Mouse (Mus musculus) hindbrain, embryonic 11.5 days (tissue): ENCODE results near the gene Adm2. TPM values are rescaled to one million over a fixed set of nuclear protein-coding genes. Genes with fewer than 3 reads are reported as not detected.

Experiments used
- ATAC-seq: fragments of 200-750 bp; cut with Nextera tagmentation; 2 replicates; pipeline ENCODE4 v1.8.0; 2017; ENCODE audit warnings: mild to moderate bottlenecking, moderate TSS enrichment, moderate library complexity; ENCODE audit not compliant: low FRiP score
- DNase-seq: peaks from one replicate; pipeline ENCODE4 v3.0.0-alpha.2; 2015; ENCODE audit warnings: low spot score
- H3K27ac ChIP-seq: fragments of 300-500 bp; sonication (generic); 2 replicates; pipeline ENCODE4 v1.5.1; 2014; ENCODE audit warnings: mild to moderate bottlenecking, low read depth, low read length
- H3K27me3 ChIP-seq: fragments of 300-500 bp; sonication (generic); 2 replicates; pipeline ENCODE4 v1.6.1; 2014; ENCODE audit warnings: mild to moderate bottlenecking, low read length, moderate library complexity, mixed read lengths; ENCODE audit not compliant: control insufficient read depth, insufficient read depth
- H3K36me3 ChIP-seq: fragments of 300-500 bp; sonication (generic); 2 replicates; pipeline ENCODE4 v1.6.1; 2014; ENCODE audit warnings: mild to moderate bottlenecking, low read length, moderate library complexity, mixed read lengths; ENCODE audit not compliant: control insufficient read depth, insufficient read depth
- H3K4me1 ChIP-seq: fragments of 300-500 bp; sonication (generic); replicated peaks from 2 replicates; pipeline ENCODE4 v1.6.1; 2014; ENCODE audit warnings: low read length, mixed read lengths; ENCODE audit not compliant: control insufficient read depth, insufficient read depth
- H3K4me2 ChIP-seq: fragments of 300-500 bp; sonication (generic); replicated peaks from 2 replicates; pipeline ENCODE4 v1.6.1; 2014; ENCODE audit warnings: mild to moderate bottlenecking, low read depth, low read length
- H3K4me3 ChIP-seq: fragments of 300-500 bp; sonication (generic); 2 replicates; pipeline ENCODE4 v1.5.1; 2014; ENCODE audit warnings: low read depth, low read length
- H3K9ac ChIP-seq: fragments of 300-500 bp; sonication (generic); 2 replicates; pipeline ENCODE4 v1.6.1; 2014; ENCODE audit warnings: low read depth, low read length
- H3K9me3 ChIP-seq: fragments of 300-500 bp; sonication (generic); 2 replicates; pipeline ENCODE4 v1.6.1; 2016; ENCODE audit warnings: low read length; ENCODE audit not compliant: control insufficient read depth
- WGBS: fragments of 180-500 bp; shearing (Covaris S2); extraction: QIAGEN DNeasy Blood & Tissue Kit; methylation state at CpG from one replicate; pipeline ENCODE4 v1.1.7; 2014; 5-methylcytosine and 5-hydroxymethylcytosine counted together
- polyA plus RNA-seq: library from polyadenylated mRNA; unstranded; fragments of >200 nt; fragmentation: Nextera tagmentation; extraction: Ambion mirVana; gene quantifications from 2 replicates; pipeline ENCODE4 v1.2.1, GENCODE M21; 2014

Gene Adm2
- polyA plus RNA-seq, 1 experiment from 2014 or later: 0.12 TPM

DNA sequence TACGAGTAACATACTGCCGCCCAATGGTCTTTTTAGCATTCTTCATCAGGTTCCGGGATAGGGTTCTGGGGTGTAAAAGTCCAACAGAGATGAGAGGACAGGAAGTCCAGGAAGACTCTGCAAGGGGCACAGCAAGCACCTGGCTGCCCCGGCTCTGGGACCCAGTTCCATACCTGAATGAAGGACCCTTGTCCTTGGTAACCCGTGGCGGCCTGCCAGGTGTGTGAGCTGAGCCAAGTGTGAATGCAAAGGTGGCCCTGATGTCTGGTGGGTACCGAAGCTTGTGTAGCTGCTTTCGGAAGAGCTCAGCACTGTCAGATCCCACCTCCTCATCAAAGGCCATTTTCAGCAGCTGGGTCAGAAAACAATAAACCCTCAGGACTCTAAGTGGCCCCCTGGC is 21.9 kb upstream of the Adm2 start:
- H3K36me3 ChIP-seq: peaks cover 17% of the 10 kb centered on the region

DNA sequence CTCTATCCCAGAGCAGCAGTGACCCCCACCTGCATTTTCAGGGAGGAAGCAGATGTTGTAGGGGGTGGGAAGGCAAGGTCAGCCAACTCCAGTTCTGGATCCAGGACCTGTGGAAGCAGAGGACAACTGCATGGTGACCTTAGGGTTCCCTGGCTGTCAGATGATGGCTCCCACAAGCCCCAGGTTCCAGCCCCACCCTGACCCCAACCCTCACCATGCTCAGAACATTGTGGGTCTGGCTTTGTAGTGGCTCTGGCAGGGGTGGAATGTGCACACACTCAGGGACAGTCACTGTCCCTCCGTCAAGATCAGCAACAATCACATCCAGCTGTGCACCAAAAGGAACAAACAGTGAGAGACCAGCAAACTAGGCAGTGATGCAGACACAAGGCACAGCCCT is 16.6 kb upstream of the Adm2 start:
- Histone ChIP-seq H3K27ac (no peak overlapping the region), H3K9ac (no peak overlapping the region), H3K4me3 (no peak overlapping the region), H3K4me2 (no peak overlapping the region), H3K9me3 (no peaks in the 10 kb centered on the region), H3K36me3 (peaks cover 7% of the 10 kb centered on the region), H3K27me3 (no peaks in the 10 kb centered on the region), H3K4me1 (no peaks in the 10 kb centered on the region)
- ATAC-seq (no peak), DNase-seq (no peak)
- 77% methylated on average over 1 of the region's 1 CpGs for WGBS

More for the DNA sequence above, 21.9 kb upstream of the Adm2 start:
- H3K9ac ChIP-seq: no peak overlapping the region
- no peak overlapping the region for H3K4me2 ChIP-seq
- no peak overlapping the region for H3K4me3 ChIP-seq
- H3K27ac ChIP-seq: no peak overlapping the region
- 97% methylated on average over 8 of the region's 8 CpGs for WGBS
- ATAC-seq (no peak), DNase-seq (no peak)
- H3K4me1 ChIP-seq: no peaks in the 10 kb centered on the region
- H3K9me3 ChIP-seq: no peaks in the 10 kb centered on the region
- no peaks in the 10 kb centered on the region for H3K27me3 ChIP-seq

DNA sequence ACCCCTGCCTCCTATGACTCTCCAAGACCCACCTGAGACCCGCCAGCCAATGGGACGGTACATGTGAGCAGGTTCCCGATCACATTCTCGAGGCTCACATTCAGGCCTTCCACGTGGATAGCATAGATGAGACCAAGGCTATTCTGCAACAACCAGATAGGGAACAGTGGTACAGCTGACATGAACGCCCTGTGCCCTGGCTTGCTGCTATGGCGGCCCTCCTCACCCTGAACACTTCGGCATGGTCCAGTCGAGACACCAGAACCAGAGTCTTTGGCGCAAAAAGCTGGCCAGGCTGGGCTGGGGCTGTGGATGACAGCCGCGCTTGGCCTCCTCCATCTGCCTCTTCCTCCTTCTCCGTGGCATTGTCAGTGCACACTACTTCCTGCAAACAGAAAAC is 15.1 kb upstream of the Adm2 start:
- Histone ChIP-seq H3K36me3 (peaks cover 3% of the 10 kb centered on the region), H3K4me3 (no peak overlapping the region), H3K4me2 (no peak overlapping the region), H3K4me1 (no peaks in the 10 kb centered on the region), H3K27me3 (no peaks in the 10 kb centered on the region), H3K9ac (no peak overlapping the region), H3K27ac (no peak overlapping the region), H3K9me3 (no peaks in the 10 kb centered on the region)
- WGBS: 93% methylated on average over 13 of the region's 13 CpGs
- ATAC-seq: no peak
- no peak for DNase-seq

DNA sequence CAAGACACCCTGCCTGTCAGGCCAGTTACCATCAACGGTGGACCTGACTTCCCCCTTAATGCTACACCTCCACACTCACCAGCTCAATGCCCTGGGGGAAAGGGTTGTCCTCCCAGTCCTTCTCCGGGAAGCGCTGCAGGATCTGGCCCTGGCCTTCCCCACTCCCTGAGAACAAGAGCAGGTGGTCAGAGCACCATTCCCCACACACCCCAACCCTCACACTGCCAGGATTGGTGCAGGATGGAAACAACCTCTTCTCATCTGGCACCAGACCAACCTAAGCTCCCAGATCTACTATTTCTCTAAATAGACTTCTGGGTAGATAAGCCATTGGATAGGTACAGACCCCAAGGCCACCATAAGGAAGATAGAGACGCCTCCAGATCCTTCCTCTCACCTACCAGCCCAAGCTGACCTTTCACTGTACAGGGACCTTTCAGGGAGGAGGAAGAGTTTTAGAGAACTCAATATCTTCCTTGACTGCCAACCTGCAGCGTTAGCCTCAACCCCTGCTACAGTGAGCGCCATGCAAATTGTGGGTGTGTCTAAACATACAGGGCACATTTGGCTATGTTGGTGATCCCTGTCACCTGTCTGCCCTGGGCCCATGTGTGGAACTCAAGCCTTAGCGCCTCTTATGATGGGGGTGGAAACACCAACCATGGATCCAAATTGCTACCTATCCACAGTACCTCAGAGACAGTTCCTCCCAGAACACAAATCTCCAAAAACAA is 13.9 kb upstream of the Adm2 start:
- H3K4me1 ChIP-seq: no peaks in the 10 kb centered on the region; the same call in 1 of the 2 replicates
- H3K9me3 ChIP-seq: no peaks in the 10 kb centered on the region
- H3K27me3 ChIP-seq: no peaks in the 10 kb centered on the region
- no peak overlapping the region for H3K27ac ChIP-seq
- H3K36me3 ChIP-seq: no peaks in the 10 kb centered on the region
- no peak overlapping the region for H3K4me2 ChIP-seq
- WGBS: 92% methylated on average over 7 of the region's 7 CpGs
- DNase-seq (no peak), ATAC-seq (no peak)
- no peak overlapping the region for H3K9ac ChIP-seq
- no peak overlapping the region for H3K4me3 ChIP-seq

DNA sequence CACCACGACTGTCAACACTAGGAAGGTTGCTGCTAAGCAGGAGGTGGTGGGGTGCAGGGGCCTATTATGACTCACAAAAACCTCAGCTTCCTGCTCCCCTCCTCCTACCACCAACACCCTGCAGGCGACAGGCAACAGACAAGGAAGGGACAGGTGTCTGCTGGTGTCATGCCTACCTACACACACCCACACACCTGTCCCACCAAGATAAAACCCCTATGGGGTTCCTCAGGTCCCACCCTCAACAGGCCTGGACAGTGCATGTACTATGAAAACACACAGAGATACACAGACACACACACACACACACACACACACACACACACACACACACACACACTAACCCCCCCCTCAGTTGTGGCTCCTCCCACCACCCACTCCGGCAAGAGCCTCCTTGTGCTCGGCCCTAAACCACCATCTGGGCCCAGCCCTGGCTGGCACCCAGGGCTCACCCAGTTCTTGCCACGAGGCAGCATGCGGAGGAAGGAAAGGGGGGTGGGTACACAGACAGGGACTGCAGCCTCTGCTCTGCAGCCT is 12.5 kb upstream of the Adm2 start:
- H3K9ac ChIP-seq: no peak overlapping the region
- H3K36me3 ChIP-seq: no peaks in the 10 kb centered on the region

DNA sequence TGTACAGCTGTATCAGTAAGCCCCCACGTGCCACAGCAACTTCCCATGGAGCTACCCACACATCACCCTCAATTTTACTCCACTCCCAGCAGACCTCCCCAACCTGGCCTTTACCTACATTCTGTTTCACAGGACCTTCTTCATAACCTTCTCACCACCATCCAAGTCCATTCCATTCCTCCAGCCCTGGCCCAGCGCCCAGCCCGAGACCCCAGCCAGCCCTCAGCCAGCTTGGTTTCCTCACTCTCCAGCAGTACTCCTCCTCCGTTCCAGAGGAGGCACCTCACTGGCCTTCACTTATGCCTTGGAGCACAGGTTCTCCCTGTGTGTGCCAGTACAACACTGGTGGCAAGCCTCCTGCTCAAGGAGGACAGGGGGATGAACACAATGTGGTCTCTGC is 9.2 kb upstream of the Adm2 start:
- WGBS: 82% methylated on average over 4 of the region's 4 CpGs
- Histone ChIP-seq H3K9me3 (no peaks in the 10 kb centered on the region), H3K4me1 (no peaks in the 10 kb centered on the region; the same call in 1 of the 2 replicates), H3K4me3 (no peak overlapping the region), H3K9ac (no peak overlapping the region), H3K36me3 (no peaks in the 10 kb centered on the region), H3K27ac (no peak overlapping the region), H3K27me3 (no peaks in the 10 kb centered on the region), H3K4me2 (peak overlapping the region; percentile 11; the same call in 1 of the 2 replicates)
- ATAC-seq (no peak), DNase-seq (no peak)

More for the DNA sequence above, 12.5 kb upstream of the Adm2 start:
- 83% methylated on average over 6 of the region's 6 CpGs for WGBS
- no peak for ATAC-seq
- H3K27ac ChIP-seq: no peak overlapping the region
- H3K9me3 ChIP-seq: no peaks in the 10 kb centered on the region
- no peak overlapping the region for H3K4me2 ChIP-seq
- no peak for DNase-seq
- no peaks in the 10 kb centered on the region; the same call in 1 of the 2 replicates for H3K4me1 ChIP-seq
- H3K27me3 ChIP-seq: no peaks in the 10 kb centered on the region
- H3K4me3 ChIP-seq: no peak overlapping the region

DNA sequence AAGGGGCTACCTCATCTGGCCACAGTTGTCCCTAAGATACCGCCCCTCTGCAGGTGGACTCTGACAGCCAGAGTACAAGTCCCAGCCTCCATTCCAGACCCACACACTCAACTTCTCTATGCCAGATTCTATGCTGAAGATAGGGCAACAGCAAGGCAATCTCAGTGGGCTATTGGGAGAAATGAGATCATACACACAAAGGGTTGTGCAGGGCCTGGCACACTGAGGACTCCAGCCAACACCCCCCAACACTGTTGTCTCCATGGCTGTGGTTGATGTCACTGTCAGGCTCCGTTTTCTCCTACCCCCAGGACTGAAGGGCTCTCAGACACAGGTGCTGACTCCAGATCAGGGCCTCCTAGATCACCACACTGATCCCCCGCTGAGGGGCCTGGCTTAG is 8.4 kb upstream of the Adm2 start:
- ATAC-seq (peak; percentile 15; the same call in 1 of the 2 replicates), DNase-seq (no peak)
- H3K9me3 ChIP-seq: no peaks in the 10 kb centered on the region
- H3K27ac ChIP-seq: no peak overlapping the region
- no peaks in the 10 kb centered on the region; the same call in 1 of the 2 replicates for H3K4me1 ChIP-seq
- H3K27me3 ChIP-seq: no peaks in the 10 kb centered on the region
- H3K4me2 ChIP-seq: peak overlapping the region; percentile 73
- peak overlapping the region; percentile 85 for H3K9ac ChIP-seq
- 43% methylated on average over 3 of the region's 3 CpGs for WGBS
- H3K36me3 ChIP-seq: no peaks in the 10 kb centered on the region
- H3K4me3 ChIP-seq: peak overlapping the region; percentile 99

DNA sequence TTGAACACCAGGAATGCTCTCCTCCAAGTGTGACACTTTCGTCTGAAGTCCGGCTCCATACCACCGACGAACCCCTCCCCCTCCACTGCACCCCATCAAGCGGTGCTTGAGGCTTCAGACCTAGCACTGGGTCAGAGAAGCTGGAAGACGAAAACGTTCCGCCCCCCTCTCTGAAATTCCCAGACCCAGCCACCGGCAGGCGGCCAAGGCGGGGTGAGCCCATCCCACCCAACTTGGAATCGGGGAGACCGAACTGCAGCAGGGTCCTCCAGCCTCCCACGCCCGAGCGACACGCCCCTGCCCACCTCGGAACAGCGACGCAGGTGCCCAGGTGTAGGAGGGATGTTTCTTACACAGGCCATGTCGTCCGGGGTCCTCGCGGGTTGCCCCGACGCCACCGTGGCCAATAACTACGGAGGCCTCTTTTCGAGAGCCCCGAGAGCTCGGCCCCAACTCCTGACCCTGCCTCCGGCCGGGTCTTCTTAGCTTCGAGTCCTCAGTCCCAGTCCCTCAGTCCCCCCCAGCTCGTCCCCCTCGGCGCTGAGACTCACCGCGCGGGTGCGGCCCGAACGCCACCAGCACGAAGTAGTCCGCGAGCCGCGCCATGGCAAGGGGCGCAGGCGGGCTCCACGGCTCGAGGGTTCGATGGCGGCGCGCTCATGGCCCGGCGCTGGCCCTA is 7.9 kb upstream of the Adm2 start:
- DNase-seq (peak; percentile 49), ATAC-seq (peak; percentile 52)
- H3K9ac ChIP-seq: peak overlapping the region; percentile 85
- H3K4me3 ChIP-seq: peak overlapping the region; percentile 99
- no peaks in the 10 kb centered on the region for H3K9me3 ChIP-seq
- H3K4me1 ChIP-seq: no peaks in the 10 kb centered on the region; the same call in 1 of the 2 replicates
- peak overlapping the region; percentile 73 for H3K4me2 ChIP-seq
- peak overlapping the region; percentile 30; the same call in 1 of the 2 replicates for H3K27ac ChIP-seq
- under 1% methylated on average over 58 of the region's 58 CpGs for WGBS
- H3K36me3 ChIP-seq: no peaks in the 10 kb centered on the region
- no peaks in the 10 kb centered on the region for H3K27me3 ChIP-seq
